Mouse (Mus musculus) kidney, adult 8-10 months (tissue): Measurements from ENCODE around the gene Ccdc194.

Experiments
- DNase-seq, 2 experiments: peaks; one replicate each; pipeline ENCODE4 v3.0.0; 2022

Ccdc194 gene

DNA sequence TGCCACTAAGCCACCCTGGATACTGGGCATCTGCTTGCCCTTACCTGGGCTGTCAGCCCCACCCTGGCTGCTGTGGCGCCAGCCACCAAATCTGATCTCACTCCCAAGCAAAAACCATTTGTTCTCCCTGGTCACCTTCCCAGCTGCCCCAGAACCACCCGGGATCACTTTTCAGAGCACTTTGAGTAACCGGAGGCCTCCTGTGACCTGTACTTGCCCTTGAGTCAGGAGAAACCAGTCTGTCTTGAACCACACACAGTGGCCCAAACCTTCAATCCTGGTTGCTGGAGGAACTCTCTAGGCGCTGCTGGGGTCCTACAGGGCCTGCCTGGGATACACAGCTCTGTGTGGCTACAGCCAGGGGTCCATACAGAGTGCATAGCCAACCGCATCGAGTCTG lies 27.3 kb upstream of the Ccdc194 start:
- DNase-seq = no peak

DNA sequence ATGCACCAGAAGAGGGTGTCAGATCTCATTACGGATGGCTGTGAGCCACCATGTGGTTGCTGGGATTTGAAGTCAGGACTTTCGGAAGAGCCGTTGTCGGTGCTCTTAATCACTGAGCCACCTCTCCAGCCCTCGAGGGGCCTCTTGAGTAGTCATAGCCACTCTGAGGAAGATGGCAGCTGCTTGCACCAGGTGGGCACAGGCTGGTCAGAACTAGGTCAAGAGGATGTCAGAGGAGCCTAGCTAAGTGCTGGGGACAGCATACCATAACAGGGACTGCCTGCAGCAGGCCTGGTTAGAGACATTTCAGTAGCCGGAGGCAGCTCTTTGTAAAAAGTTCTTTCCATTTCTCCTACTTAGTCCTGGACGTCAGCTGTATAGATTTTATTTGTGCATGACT lies 25.2 kb upstream of the Ccdc194 start:
- DNase-seq = no peak

DNA sequence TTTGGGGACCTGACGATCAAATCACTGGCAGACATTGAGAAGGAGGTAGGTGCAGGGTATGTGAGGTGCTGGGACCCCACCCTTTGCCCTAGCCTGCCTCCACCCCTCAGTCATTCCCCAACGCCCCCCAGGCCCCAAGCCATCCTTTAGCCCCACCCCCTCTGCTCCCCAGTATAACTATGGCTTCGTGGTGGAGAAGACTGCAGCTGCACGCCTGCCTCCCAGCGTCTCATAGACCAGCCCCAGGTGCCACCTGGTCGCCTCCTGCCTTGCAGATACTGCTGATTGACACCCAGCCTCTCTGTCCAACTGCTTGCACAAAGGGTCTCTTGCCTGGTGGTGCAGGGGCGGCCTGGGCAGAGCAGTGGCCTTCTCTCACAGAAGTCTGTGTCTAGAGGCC lies 22.1 kb upstream of the Ccdc194 start:
- no peak for DNase-seq

DNA sequence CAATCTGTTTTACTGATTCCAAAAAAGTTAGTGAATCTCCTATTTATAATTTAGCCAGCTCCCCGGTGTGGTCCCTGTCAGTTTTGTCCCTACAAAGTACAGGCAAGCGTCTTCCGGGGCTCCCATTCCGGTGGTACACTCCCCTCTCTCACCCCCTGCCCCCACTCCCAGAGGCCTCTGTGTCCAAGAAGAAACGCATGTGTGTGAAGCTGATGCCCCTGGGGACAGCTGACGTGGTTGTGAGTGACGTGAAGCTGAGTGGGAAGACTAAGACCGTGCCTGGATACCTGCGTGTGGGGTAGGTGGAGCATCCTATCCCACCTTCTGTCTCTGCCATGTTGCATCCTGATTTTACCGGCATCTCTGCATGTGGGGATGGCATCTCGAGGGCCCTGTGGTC lies 19.5 kb upstream of the Ccdc194 start:
- no peak for DNase-seq

DNA sequence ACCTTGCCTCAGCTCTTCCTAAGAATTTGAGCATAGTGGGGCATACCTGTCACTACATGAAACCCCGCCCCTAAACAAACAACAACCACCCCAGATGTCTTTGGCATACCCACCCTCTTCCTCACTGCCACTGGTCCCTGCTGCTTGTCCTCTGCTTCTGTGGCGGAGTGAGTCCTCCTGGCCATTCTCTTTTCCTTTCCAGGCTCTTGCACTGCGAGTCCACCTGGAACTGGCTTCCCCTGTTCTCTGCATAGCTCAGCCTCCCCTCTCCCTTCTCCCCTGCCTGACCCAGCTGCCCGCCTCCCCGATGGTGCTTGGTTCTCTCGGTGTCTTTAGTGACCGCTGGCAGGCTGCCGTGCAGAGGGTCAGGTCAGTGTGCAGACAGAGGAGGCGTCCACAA lies 18.2 kb upstream of the Ccdc194 start:
- no peak for DNase-seq

DNA sequence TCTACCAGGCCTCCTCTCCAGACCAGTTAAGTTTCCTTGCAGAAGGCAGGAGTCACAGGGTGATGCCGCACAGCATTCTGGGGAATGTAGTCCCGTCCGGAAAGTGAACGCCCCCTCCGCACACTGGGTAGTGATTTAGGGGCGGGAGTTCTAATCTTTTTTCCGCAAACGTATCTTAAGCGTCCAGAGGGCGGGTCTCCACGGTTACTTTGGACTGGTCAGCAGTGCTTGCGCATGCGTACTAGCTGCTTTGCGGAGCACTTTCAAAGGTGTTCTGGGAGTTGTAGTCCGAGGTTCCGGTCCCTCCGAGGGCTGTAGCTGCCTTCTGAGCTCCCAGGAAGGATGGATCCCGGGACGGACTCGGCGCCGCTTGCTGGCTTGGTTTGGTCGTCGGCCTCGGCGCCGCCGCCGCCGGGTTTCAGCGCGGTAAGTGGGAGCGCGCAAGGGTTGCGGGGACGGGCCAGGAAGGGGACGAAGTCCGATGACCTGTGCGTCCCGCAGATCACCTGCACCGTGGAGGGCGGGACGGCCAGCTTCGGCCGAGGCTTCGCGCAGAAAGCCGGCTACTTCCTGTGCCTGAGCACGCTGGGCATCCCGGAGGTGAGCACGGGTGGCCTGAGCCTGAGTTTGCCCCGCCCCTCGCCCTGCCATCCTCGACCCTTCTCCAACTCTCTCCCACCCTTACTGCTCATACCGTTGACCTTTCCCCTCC lies 17.3 kb upstream of the Ccdc194 start, which contains the start of gene Mvb12a:
Gene Mvb12a (plus strand): TSS at position 291 of the 712 bp plus-strand sequence.
- DNase-seq = peak; percentile 98 to 99

DNA sequence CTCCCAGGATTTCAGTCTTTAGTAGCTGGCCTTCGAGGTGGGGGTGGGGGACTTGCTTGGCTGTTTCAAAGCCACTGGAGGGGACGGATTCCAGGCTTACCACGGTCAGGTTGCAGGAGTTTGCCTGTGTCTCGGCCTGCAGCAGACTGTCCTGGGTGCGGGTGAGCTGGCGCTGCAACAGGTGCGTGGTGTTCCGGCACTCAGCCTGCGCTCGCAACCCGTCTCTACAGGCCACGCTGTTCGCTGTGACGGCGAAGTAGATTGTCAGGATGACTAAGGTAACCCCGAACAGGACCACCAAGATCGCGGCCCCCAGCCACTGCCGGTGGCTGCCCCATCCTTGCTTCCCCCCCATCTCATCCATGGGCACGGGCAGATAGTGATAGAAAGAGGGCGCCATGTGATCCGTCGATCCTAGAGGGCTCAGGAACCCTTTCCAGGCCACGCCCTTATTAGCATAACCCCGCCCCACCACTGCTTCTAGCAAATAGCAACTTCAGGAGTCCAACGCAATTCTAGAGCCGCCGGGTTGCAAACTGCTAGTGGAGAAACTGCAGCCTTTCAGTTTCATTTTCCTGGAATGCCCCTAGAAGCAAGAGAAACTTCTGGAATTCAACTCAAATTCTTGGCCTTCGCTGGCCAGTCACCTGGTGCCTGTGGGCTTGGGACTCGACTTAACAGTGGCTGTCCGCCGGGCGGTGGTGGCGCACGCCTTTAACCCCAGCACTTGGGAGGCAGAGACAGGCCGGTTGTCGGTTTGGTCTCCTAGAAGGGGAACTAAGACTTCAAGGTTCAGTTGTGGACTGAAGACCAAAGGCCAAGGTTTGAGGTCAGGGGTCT lies 11.7 kb upstream of the Ccdc194 start, which contains the start of gene Bst2:
Gene Bst2 (minus strand): TSS at position 429 of the 840 bp plus-strand sequence.
- DNase-seq = peak; percentile 93 to 94

DNA sequence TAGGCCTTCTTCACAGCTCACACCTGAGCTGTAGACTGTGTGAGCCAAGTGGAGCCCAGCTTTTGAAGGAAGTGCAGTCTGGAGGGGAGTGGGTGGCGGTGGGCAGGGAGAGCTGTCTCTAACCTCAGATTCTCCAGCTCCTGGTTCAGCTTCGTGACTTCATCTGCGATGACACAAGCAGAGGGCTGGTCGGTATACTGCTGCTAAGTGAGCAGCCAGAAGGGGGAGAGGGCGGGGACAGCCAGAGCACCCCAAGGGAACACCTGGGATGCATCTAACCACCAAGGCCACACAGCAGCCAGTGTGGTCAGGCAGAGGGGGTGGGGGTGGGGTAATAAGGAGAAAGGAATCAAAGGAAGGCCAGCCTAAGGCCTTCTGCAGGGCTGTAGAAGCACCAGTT lies 10.2 kb upstream of the Ccdc194 start:
- no peak for DNase-seq

DNA sequence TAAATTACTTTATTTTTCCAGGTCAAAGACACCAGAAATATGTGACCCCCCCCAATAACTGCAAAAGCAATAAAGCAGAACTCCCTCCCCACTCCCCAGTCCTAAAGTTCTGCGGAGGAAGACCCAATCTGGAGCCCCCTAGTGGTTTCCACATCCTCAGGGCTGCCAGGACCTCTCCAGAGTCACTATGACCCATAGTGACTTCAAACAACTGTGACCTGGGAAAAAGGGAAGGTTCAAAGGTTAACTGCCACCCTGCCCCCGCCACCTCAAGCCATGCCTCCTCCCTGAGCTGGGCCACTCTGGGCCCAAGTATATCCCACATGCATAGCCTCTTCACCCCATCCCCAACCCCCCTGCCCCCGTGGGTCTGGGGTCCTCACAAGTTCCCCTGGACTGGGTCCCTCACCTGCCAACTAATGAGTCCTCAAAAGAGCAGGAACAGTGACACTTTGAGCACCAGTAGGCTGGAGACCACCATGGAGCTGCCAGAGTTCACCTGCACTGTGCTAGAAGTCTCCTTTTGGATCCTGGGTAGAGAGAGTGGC lies 8.8 kb upstream of the Ccdc194 start:
- DNase-seq = no peak

DNA sequence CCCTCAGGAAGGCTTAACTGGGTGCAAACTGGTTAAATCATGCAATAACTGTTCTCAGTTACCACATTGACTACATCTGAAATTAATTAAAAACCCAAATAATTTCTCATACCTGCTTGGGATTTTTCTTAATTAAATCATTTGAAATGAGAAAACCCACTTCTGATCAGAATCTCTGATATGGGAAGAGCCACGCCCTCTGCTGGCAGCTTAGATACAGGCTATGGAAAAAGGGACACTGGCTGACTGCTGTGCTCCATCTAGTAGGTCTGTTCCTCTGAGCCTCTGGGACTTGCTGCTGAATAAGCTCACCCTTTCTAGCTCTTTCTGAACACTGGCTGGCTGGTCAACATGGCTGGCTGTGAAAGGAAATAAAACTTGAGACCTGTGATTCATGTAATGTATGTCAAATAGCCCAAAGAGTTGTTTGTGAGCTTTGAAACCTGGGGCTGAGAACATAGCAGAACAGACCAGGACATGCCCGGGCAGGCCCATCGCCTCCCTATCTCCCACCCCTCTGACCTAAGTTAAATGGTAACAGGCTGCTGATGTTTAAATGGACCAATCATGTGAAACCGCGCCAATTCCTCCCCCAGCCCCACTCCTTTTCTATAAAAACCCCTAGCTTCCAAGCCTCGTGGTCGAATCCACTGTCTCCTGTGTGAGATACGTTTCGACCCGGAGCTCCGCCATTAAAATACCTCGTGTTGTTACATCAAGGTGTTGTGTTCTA lies 5.4 kb upstream of the Ccdc194 start:
- DNase-seq = peak in 1 of 2 experiments; percentile 47

DNA sequence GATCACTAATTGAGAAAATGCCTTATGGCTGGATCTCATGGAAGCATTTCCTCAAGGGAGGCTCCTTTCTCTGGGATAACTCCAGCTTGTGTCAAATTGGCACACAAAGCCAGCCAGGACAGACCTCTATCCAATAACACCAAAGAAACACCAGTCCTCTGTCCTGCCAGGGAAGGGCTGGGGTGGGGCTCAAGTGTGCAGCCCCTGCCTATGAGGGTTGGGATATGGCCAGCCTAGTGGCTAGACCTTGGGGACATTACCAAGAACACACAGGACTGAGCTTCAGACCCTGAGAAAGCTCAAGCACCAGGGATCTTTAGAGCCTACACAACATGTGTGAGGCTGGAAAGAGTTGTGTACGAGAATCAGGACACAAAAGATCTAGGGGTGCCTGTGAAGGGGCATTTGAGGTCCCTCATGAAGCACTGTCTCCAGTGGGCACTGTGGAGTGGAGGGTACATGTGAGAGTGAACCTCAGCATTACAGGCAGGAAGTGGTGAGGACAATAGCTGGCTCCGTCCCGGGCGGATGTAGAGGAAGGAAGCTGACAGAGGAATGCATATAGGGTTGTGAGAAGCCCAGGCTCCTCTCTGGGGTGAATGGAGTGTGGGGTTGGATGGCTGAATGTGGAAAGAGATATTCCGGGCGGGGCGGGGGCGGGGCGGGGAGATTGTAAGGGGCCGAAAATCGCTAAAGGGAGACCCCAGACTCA lies 3.0 kb upstream of the Ccdc194 start:
- DNase-seq = peak in 1 of 2 experiments; percentile 47

DNA sequence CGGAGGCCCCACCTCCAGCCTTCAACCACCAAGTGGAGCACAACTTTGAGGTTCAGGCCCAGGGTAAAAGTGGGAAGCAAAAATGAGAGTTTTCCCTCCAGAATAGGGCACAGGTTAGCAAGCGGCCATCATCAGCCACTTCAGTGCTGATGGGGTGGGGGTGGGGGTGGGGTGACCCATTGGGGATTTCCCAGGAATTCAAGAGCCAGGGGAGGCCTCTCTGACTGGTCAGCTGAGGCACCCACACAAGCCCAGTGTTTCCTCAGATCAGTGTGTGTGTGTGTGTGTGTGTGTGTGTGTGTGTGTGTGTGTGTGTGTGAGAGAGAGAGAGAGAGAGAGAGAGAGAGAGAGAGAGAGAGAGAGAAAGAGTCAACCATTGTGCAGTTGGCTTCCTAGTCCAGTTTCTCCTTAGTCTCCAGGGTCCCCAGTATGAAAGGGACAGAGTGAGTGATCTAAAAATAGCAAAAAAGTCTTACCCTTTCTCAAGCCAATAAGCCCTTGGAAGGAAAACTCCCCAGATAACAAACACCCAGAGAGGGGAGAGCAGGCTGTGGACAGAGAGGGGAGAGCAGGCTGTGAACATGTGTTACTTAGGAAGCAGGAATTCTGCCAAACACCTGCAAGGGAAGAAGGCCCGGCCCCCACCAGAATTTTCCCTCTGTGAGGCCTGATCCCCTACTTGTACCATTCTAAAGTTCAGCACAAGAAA lies 1.8 kb upstream of the Ccdc194 start:
- no peak for DNase-seq

DNA sequence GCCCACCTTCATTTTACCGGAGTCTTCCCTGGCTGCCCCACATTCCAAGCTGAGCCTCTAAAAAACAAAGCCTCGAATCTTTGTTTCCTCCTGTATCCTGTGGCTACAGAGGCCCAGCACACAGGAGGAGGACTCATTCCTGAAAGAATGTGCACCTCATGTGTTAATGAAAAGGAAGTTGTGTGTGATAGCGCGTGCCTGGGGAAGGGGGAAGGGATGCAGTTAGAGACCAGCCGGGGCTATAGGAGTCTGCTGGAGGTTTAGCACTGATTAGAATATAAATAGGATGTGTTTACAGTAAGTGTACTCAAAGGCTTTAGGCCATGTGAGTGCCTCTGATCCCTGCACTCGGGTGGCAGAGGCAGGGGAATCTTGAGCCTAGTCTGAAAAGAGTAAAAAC lies 761 bp upstream of the Ccdc194 start:
- no peak for DNase-seq

DNA sequence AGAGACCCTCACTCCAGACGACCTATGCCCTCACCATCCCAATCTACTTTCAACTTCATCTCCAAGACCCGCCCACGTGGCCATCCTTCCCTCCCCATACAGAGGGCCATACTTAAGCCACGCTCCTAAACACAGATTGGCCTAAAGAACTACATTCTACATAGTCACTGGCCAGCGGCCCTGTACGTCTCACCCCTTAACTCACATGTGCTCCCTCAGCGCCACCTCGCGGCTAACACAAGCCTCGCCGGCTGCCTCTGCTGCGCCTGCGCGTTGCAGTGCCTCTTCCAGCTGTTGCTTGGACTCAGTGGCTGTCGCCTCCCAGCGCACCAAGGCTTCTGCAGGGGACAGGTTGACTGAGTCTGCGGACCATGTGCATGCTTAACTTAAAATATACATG lies 3.9 kb downstream of the Ccdc194 start:
- peak; percentile 91 to 95 for DNase-seq

DNA sequence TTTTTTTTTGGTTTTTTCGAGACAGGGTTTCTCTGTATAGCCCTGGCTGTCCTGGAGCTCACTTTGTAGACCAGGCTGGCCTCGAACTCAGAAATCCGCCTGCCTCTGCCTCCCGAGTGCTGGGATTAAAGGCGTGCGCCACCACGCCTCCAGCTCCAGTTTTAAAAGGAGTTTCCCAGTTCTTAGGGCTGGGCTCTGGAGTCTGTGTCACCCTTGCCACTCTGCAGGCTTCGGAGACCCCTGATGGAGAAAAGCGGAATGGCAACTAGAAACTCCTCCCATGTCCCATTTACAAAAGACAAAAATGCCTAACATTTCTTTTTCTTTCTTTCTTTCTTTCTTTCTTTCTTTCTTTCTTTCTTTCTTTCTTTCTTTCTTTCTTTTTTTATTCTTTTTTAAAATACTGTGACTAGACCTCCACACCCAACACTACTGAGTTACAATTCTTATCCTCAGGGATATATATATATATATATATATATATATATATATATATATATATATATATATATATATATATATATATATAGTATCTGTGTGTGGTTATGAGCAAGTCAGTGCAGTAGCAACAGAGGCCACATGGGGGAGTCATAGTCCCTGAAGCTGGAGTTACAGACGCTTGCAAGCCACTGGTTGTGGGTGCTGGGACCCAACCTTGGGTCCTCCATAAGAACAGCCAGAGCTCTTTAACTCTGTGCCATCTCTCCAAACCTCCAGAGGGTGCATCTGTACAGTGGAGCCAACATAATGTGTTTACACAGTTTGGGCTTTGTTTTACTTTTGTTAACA lies 6.3 kb downstream of the Ccdc194 start:
- DNase-seq = peak; percentile 47 to 76

DNA sequence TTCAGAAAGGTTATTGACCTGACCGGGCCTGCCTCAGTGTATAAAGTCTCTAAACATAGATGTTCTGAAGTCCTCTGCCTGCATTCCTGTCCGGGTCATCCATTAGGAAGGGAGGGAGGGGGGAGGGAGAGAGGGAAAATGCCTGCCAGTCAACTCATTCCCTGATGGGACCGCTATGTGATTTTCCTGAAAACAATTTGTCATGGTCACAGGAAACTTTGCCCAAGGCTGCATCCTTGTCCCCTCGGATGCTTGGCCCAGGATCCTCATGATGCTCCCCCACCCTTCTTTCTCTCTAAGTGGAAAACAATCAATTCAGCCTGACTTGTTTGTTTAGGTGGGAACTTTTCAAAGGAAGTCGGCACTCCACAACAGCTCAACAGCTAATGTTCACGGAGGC lies 8.7 kb downstream of the Ccdc194 start:
- peak in 1 of 2 experiments; percentile 73 for DNase-seq

DNA sequence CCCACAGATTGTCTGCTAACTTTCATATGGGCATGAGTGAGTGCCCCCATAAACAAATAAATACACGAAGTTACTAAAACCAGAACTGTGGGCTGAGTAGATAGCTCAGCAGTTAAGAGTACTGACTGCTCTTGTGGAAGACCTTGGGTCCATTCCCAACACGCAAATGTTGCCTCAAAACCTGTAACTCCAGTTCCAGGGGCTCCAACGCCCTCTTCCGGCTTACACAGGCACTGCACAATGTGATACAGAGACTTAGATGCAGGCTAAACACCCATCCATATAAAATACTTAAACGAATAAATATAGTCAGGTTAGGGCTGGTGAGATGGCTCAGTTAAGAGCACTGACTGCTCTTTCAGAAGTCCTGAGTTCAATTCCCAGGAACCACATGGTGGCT lies 10.5 kb downstream of the Ccdc194 start:
- DNase-seq = no peak

DNA sequence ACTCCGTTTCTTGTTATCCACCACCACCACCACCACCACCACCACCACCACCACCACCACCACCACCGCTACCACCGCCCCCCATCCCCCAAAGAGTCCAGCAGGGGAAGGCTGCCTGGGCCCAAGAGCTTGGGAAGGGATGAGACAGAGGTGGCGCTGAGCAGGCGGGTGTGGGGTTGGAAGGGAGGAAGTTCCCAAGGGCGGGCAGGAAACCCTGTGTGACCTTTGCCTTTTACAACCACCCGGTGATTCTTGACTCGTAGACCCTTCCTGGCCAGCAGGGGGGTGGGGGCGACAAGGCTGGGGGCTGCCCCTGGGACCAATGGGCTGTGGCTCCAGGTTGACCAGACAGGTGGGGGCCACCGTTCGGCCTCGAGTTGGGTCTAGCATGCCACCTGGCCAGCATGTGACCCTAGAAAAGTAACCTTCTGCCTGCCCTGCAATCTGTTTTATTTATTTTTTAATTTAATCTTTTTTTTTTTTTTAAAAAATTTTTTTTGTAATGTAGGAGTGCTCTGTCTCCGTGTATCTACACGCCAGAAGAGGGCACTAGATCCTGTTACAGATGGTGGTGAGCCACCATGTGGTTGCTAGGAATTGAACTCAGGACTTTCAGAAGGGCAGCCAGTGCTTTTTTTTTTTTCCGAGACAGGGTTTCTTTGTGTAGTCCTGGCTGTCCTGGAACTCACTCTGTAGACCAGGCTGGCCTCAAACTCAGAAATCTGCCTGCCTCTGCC lies 12.3 kb downstream of the Ccdc194 start:
- DNase-seq = no peak

DNA sequence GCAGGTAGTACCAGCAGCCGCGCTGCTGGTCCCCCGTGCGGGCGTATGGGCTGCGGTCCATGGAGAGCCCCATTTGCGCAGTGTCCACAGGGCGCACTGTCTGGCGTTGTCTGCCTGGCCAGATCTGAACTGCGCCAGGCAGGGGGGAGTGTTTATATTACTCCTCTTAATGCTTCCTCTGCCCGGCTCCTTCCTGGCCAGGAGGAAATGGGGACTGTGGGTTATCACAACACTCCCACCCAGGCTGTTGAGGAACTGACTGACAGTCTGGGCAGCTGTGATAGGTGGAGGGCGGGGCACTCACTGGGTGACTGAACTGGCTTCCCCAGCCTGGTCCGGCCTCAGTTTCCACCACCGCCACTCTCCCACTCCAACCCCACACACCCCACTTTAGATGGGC lies 13.9 kb downstream of the Ccdc194 start, which contains the start of gene Plvap:
Gene Plvap (minus strand): TSS at position 109 of the 400 bp plus-strand sequence.
- DNase-seq = peak; percentile 48 to 59

DNA sequence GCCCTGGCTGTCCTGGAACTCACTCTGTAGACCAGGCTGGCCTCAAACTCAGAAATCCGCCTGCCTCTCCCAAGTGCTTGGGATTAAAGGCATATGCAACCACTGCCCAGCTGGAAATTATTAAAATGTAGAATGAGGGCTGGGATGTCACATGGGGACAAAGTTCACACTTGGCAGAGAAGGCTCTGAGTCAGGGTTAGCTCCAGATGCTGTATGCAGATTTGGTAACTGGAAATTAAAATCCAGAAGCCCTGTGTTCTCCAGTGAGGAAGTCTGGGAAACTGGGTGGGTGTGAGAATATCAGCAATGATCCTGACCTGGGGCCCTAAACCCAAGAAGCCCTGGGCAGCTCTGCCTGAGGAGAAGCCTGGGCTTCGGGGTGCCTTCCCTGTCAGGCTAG lies 16.2 kb downstream of the Ccdc194 start:
- no peak for DNase-seq
